Mouse (Mus musculus) CD8-positive naive resting alpha-beta T cell, adult 57 days (primary cell): ENCODE measurements around the gene Fam71e2. TPM values are rescaled to one million over a fixed set of nuclear protein-coding genes. Genes with fewer than 3 reads are reported as not detected.

Source experiments
- total RNA-seq: library from RNA; stranded (reverse); gene quantifications from one replicate; pipeline ENCODE4 v1.2.4, GENCODE M21; 2023

Fam71e2 gene
- total RNA-seq: not detected

DNA sequence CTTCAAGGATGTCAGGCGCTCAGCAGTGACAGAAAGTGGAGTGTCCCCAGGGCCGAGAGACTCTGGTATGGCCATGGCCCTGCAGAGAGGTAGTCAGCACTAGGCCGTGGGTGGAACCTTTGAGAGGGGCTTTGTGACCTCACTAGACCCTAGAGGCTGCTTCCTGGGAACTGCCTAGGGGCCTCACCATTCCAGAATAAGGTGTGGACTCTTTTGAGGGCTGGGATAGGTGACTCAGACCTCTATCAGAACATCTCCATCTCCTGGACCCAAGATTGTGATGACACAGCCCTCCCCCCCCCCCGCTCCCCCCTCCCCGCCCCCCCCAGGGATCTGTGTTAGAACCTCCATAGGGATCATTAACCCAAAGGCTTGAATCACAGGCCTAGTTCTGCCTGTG is at the start of gene Fam71e2:
Gene Fam71e2, minus strand, starts transcription at position 101 of the 400 bp plus-strand sequence.

DNA sequence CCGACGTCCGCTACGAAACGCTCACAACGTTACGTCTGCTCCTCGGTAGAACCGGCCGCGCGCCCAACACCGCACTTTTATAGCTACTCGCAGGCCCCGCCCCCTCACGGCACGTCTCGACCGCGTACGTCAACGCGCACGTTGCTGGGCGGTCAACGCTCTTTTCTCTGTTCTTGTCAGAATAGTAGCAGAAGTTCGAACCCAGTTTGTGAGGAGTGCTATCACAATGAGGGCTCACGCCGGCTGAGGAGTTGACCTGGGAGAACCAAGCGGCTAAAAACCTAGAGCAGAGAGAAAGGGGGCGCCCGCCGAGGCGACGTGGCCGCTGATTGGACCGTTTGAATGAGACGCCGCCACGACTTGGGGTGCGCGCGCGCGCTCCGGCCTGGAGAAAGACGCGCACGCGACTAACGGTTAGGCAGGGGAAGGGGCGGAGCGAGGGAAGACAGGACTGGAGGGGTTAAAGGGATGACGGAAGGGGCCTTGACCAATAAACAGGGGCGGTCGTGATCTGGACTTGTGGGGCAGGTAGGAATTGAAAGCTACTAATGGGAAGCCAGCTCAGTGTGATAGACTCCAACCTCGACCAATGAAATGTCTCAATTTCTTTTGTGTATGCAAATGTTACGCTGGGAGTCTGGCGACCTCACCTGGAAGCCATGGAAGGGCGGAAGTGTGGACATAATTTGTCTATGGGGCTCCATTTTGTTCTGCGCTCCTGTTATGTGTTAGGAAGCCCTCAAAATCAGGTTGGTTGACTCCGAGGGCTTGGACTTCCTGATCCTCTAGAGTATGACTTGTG is 41.4 kb upstream of the Fam71e2 start, which contains the start of gene Ube2s:
Gene Ube2s, minus strand, starts transcription at position 288 of the 802 bp plus-strand sequence.

GRCm38 (mm10) chr7:4792278-4793212 is 21.4 kb upstream of the Fam71e2 start, which contains the start of gene Rpl28:
TSS of gene Rpl28 (plus strand) at chr7:4792874.

GRCm38 (mm10) chr7:4789436-4789935 is 18.4 kb upstream of the Fam71e2 start, which contains the start of gene Tmem238:
TSS of gene Tmem238 (minus strand) at chr7:4789656.

DNA sequence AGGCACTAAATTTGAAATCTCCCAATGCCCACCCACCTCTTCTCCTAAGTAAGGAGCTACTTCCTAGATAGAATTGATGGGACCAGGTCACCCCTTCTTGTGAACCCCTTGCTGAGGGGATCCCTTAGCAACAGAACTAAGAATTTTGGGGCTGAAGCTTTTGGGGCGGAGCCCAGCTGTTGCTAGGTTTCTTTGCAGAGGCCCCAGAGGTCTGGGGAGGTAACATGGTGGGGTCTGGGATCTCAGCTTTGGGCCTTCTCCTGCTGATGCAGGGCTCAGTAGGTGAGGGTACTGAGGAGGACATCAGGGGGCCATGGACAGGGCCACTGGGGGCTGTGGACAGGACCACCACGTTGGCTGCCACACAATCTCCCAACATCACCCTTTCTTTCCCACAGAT is 11.7 kb upstream of the Fam71e2 start, which contains the start of the genes Il11 and Tmem190:
Gene Il11, minus strand, starts transcription at position 101 of the 400 bp plus-strand sequence.
Gene Tmem190, plus strand, starts transcription at position 179 of the 400 bp plus-strand sequence.

GRCm38 (mm10) chr7:4752821-4753570 is 18.1 kb downstream of the Fam71e2 start, which contains the start of gene Cox6b2:
TSS of gene Cox6b2 (minus strand) at chr7:4753094.

DNA sequence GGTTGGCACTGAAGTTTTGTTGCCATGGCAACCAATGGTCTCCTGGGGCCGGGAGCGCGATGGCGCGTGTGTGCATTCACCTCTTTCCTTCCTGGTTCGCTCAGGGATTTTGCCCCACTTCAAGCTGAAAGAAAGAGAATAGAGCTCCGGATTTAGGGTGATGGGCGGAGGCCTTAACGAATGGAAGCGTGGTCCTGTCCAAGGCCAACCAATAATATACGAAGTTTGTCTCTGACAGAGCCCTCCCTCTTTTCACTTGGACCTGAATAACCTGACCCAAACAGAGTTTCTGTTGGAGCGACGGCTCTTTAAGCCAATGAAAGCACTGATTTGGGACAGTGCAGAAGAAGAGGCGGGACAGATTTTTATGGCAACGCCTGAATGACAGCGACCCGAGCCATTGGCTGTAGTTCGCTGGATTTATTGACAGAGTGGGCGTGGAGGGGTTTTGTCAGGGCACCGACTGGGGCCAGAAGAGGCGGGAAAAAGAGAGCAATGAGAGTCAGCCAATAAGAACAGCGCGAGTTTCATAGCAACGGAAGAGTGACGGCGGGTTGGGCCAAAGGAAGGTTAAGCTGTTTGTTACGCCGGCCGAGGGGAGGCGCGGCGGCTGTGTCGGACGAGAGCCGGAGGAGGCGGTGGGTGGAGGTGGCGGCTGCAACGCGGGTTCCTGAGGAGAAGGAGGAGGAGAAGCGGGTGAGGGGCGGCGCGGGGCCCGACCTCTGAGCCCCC is 31.4 kb downstream of the Fam71e2 start, which contains the start of gene Kmt5c:
Gene Kmt5c, plus strand, starts transcription at position 572 of the 732 bp plus-strand sequence.

GRCm38 (mm10) chr7:4725169-4725568 is 45.9 kb downstream of the Fam71e2 start, which contains the start of gene Tmem150b:
TSS of gene Tmem150b (minus strand) at chr7:4725249.

Other genes with a start within 250 kb of the Fam71e2 start
- not detected for gene Tnni3, start 247.1 kb downstream of the Fam71e2 start, total RNA-seq
- not detected for gene Dnaaf3, start 238.8 kb downstream of the Fam71e2 start, total RNA-seq
- 0.28 TPM for gene Syt5, start 223.8 kb downstream of the Fam71e2 start, total RNA-seq
- not detected for gene Ptprh, start 167.3 kb downstream of the Fam71e2 start, total RNA-seq
- 68.5 TPM for gene Tmem86b, start 139.9 kb downstream of the Fam71e2 start, total RNA-seq
- gene Ppp6r1, start 112.3 kb downstream of the Fam71e2 start, total RNA-seq: 272 TPM
- 65.9 TPM for gene Hspbp1, start 86.2 kb downstream of the Fam71e2 start, total RNA-seq
- gene Brsk1, start 80.7 kb downstream of the Fam71e2 start, total RNA-seq: not detected
- gene Tmem150b, start 46.1 kb downstream of the Fam71e2 start, total RNA-seq: 0.40 TPM
- 62.8 TPM for gene Kmt5c, start 31.2 kb downstream of the Fam71e2 start, total RNA-seq
- gene Cox6b2, start 18.2 kb downstream of the Fam71e2 start, total RNA-seq: 4.5 TPM
- gene Il11, start 11.6 kb upstream of the Fam71e2 start, total RNA-seq: not detected
- not detected for gene Tmem190, start 11.6 kb upstream of the Fam71e2 start, total RNA-seq
- 1.4 TPM for gene Tmem238, start 18.4 kb upstream of the Fam71e2 start, total RNA-seq
- 2,425 TPM for gene Rpl28, start 21.6 kb upstream of the Fam71e2 start, total RNA-seq
- 155 TPM for gene Ube2s, start 41.3 kb upstream of the Fam71e2 start, total RNA-seq
- 0.12 TPM for gene Shisa7, start 73.4 kb upstream of the Fam71e2 start, total RNA-seq
- 3.4 TPM for gene Isoc2b, start 99.0 kb upstream of the Fam71e2 start, total RNA-seq
- 10.2 TPM for gene Isoc2a, start 105.9 kb upstream of the Fam71e2 start, total RNA-seq
- gene Gm36210, start 135.2 kb upstream of the Fam71e2 start, total RNA-seq: not detected
- gene Zfp628, start 143.9 kb upstream of the Fam71e2 start, total RNA-seq: 36.5 TPM
- 16.7 TPM for gene Nat14, start 150.7 kb upstream of the Fam71e2 start, total RNA-seq
- gene Ssc5d, start 154.5 kb upstream of the Fam71e2 start, total RNA-seq: 0.64 TPM
- not detected for gene Sbk2, start 193.1 kb upstream of the Fam71e2 start, total RNA-seq
- gene Sbk3, start 199.9 kb upstream of the Fam71e2 start, total RNA-seq: not detected
- gene Zfp579, start 224.9 kb upstream of the Fam71e2 start, total RNA-seq: 29.8 TPM
- gene Zfp524, start 243.1 kb upstream of the Fam71e2 start, total RNA-seq: 9.5 TPM
- 51.1 TPM for gene Fiz1, start 243.4 kb upstream of the Fam71e2 start, total RNA-seq
- not detected for gene Gm44973, start 244.2 kb upstream of the Fam71e2 start, total RNA-seq
- gene Zfp865, start 249.1 kb upstream of the Fam71e2 start, total RNA-seq: 53.7 TPM
- not detected for gene Ccdc106, start 249.3 kb upstream of the Fam71e2 start, total RNA-seq